Mouse (Mus musculus): ENCODE measurements at regions not wholly inside any gene's neighbourhood (a gene's known extent, or its start where the extent isn't known, plus 50 kb on each side); places are given as distances from the start of the nearest gene placed in this dataset.
A peak's percentile ranks its signal among the peaks of the same experiment; 100 is the strongest.

GRCm38 (mm10) chr4:33586290-33586614, 276.1 kb downstream of the Rngtt start:
- H3K4me2 ChIP-seq (ENCODE audit: low read depth), result no peak overlapping the region
- H3K27ac ChIP-seq, result no peak overlapping the region
- H3K4me3 ChIP-seq (ENCODE audit: insufficient read depth in 1 of 2, low read depth in 2 of 2, low read length in 2 of 2), result no peak overlapping the region

GRCm38 (mm10) chr4:33586615-33587451, 276.7 kb downstream of the Rngtt start:
- no peak overlapping the region for H3K4me3 ChIP-seq (ENCODE audit: insufficient read depth in 1 of 2, low read depth in 2 of 2, low read length in 2 of 2)
- DNase-seq (ENCODE audit: low read depth in 3 of 3, low spot score in 3 of 3), result peak; percentile 3 to 43 (median 17)
- TF ChIP-seq EP300 (IDR thresholded peaks at IDR 0.05; ENCODE audit: low read depth), result no peak
- TF ChIP-seq CTCF (IDR thresholded peaks at IDR 0.05; ENCODE audit: low read depth), result peak; percentile 34

More at GRCm38 (mm10) chr4:33586290-33586614, 276.1 kb downstream of the Rngtt start:
- WGBS (ENCODE audit: insufficient replicate concordance), result 47% methylated on average over 4 of the region's 4 CpGs
- DNase-seq (ENCODE audit: low read depth in 3 of 3, low spot score in 3 of 3) (no peak), ATAC-seq (ENCODE audit: insufficient read depth) (no peak)
- H3K4me1 ChIP-seq (replicated peaks; ENCODE audit: control insufficient read depth in 2 of 2, insufficient read depth in 2 of 2, low read length in 1 of 2), result peaks cover 0 to 6% of the 10 kb centered on the region in 2 experiments; a peak in 1 of 4 replicates
- H3K9me3 ChIP-seq (ENCODE audit: control insufficient read depth, low read length), result no peaks in the 10 kb centered on the region
- H3K27me3 ChIP-seq (ENCODE audit: control insufficient read depth, insufficient read depth, low read length), result no peaks in the 10 kb centered on the region
- no peak overlapping the region for H3K9ac ChIP-seq (replicated peaks)
- no peaks in the 10 kb centered on the region for H3K36me3 ChIP-seq (replicated peaks; ENCODE audit: control insufficient read depth, insufficient read depth, low read depth)
- TF ChIP-seq EP300 (IDR thresholded peaks at IDR 0.05; ENCODE audit: low read depth) (no peak), CTCF (IDR thresholded peaks at IDR 0.05; ENCODE audit: low read depth) (no peak)

GRCm38 (mm10) chr4:33587666-33588065, 277.6 kb downstream of the Rngtt start:
- H3K4me2 ChIP-seq (ENCODE audit: low read depth), result no peak overlapping the region
- no peak overlapping the region for H3K27ac ChIP-seq
- no peak overlapping the region for H3K4me3 ChIP-seq (ENCODE audit: insufficient read depth in 1 of 2, low read depth in 2 of 2, low read length in 2 of 2)
- WGBS (ENCODE audit: insufficient replicate concordance), result 37% methylated on average over 11 of the region's 11 CpGs
- TF ChIP-seq EP300 (IDR thresholded peaks at IDR 0.05; ENCODE audit: low read depth) (no peak), CTCF (IDR thresholded peaks at IDR 0.05; ENCODE audit: low read depth) (no peak)
- H3K9me3 ChIP-seq (ENCODE audit: control insufficient read depth, low read length), result no peaks in the 10 kb centered on the region
- no peak overlapping the region for H3K9ac ChIP-seq (replicated peaks)
- H3K4me1 ChIP-seq (replicated peaks; ENCODE audit: control insufficient read depth in 2 of 2, insufficient read depth in 2 of 2, low read length in 1 of 2), result peaks cover 0 to 5% of the 10 kb centered on the region in 2 experiments; a peak in 1 of 4 replicates
- DNase-seq (ENCODE audit: low read depth in 3 of 3, low spot score in 3 of 3) (peak in 1 of 3 experiments; percentile 4), ATAC-seq (ENCODE audit: insufficient read depth) (no peak)
- no peaks in the 10 kb centered on the region for H3K36me3 ChIP-seq (replicated peaks; ENCODE audit: control insufficient read depth, insufficient read depth, low read depth)
- H3K27me3 ChIP-seq (ENCODE audit: control insufficient read depth, insufficient read depth, low read length), result no peaks in the 10 kb centered on the region

More at GRCm38 (mm10) chr4:33586615-33587451, 276.7 kb downstream of the Rngtt start:
- H3K4me1 ChIP-seq (replicated peaks; ENCODE audit: control insufficient read depth in 2 of 2, insufficient read depth in 2 of 2, low read length in 1 of 2), result peaks cover 0 to 6% of the 10 kb centered on the region in 2 experiments; a peak in 1 of 4 replicates
- no peak overlapping the region for H3K27ac ChIP-seq
- H3K4me2 ChIP-seq (ENCODE audit: low read depth), result peak overlapping the region; percentile 37
- H3K27me3 ChIP-seq (ENCODE audit: control insufficient read depth, insufficient read depth, low read length), result no peaks in the 10 kb centered on the region
- WGBS (ENCODE audit: insufficient replicate concordance), result 16% methylated on average over 15 of the region's 15 CpGs
- no peak overlapping the region for H3K9ac ChIP-seq (replicated peaks)
- peak; percentile 63; the same call in 1 of the 2 replicates for ATAC-seq (ENCODE audit: insufficient read depth)
- H3K9me3 ChIP-seq (ENCODE audit: control insufficient read depth, low read length), result no peaks in the 10 kb centered on the region
- H3K36me3 ChIP-seq (replicated peaks; ENCODE audit: control insufficient read depth, insufficient read depth, low read depth), result no peaks in the 10 kb centered on the region

- Histone ChIP-seq H3K27ac (no peak overlapping the region), H3K9me3 (ENCODE audit: control insufficient read depth, low read length) (no peaks in the 10 kb centered on the region), H3K27me3 (ENCODE audit: control insufficient read depth, insufficient read depth, low read length) (no peaks in the 10 kb centered on the region), H3K4me1 (replicated peaks; ENCODE audit: control insufficient read depth in 2 of 2, insufficient read depth in 2 of 2, low read length in 1 of 2) (peaks cover 0 to 5% of the 10 kb centered on the region in 2 experiments; a peak in 1 of 4 replicates), H3K4me3 (ENCODE audit: insufficient read depth in 1 of 2, low read depth in 2 of 2, low read length in 2 of 2) (no peak overlapping the region), H3K9ac (replicated peaks) (no peak overlapping the region), H3K36me3 (replicated peaks; ENCODE audit: control insufficient read depth, insufficient read depth, low read depth) (no peaks in the 10 kb centered on the region), H3K4me2 (ENCODE audit: low read depth) (no peak overlapping the region)
- WGBS (ENCODE audit: insufficient replicate concordance), result 44% methylated on average over 5 of the region's 5 CpGs
- no peak for ATAC-seq (ENCODE audit: insufficient read depth)
- TF ChIP-seq EP300 (IDR thresholded peaks at IDR 0.05; ENCODE audit: low read depth) (no peak), CTCF (IDR thresholded peaks at IDR 0.05; ENCODE audit: low read depth) (no peak)
- DNase-seq (ENCODE audit: low read depth in 3 of 3, low spot score in 3 of 3), result no peak
These were observed 278.0 kb downstream of the Rngtt start for GRCm38 (mm10) chr4:33588127-33588526.

- Histone ChIP-seq H3K9ac (replicated peaks) (no peak overlapping the region), H3K4me3 (ENCODE audit: insufficient read depth in 1 of 2, low read depth in 2 of 2, low read length in 2 of 2) (no peak overlapping the region), H3K27ac (no peak overlapping the region), H3K4me1 (replicated peaks; ENCODE audit: control insufficient read depth in 2 of 2, insufficient read depth in 2 of 2, low read length in 1 of 2) (peaks cover 0 to 5% of the 10 kb centered on the region in 2 experiments; a peak in 1 of 4 replicates), H3K27me3 (ENCODE audit: control insufficient read depth, insufficient read depth, low read length) (no peaks in the 10 kb centered on the region), H3K9me3 (ENCODE audit: control insufficient read depth, low read length) (no peaks in the 10 kb centered on the region), H3K4me2 (ENCODE audit: low read depth) (no peak overlapping the region), H3K36me3 (replicated peaks; ENCODE audit: control insufficient read depth, insufficient read depth, low read depth) (no peaks in the 10 kb centered on the region)
- no peak for TF ChIP-seq EP300 (IDR thresholded peaks at IDR 0.05; ENCODE audit: low read depth)
- TF ChIP-seq CTCF (IDR thresholded peaks at IDR 0.05; ENCODE audit: low read depth), result no peak
- ATAC-seq (ENCODE audit: insufficient read depth) (no peak), DNase-seq (ENCODE audit: low read depth in 3 of 3, low spot score in 3 of 3) (no peak)
- WGBS (ENCODE audit: insufficient replicate concordance), result 20% methylated on average over 8 of the region's 8 CpGs
These were observed 279.1 kb downstream of the Rngtt start for GRCm38 (mm10) chr4:33589207-33589606.
